Mouse (Mus musculus) thymus, adult 2 months (tissue): ENCODE measurements at regions not wholly inside any gene's neighbourhood (a gene's known extent, or its start where the extent isn't known, plus 50 kb on each side); places are given as distances from the start of the nearest gene placed in this dataset.

ENCODE experiments used
- CTCF ChIP-seq: fragments of 200-500 bp; IDR thresholded peaks from 2 replicates; pipeline ENCODE4 v1.5.1; 2012; ENCODE audit warnings: mild to moderate bottlenecking, control low read depth, low read length, moderate library complexity, borderline replicate concordance; ENCODE audit not compliant: control insufficient read depth, poor library complexity, insufficient read depth; ENCODE audit errors: extremely low read depth
- POLR2A ChIP-seq: fragments of 200-500 bp; IDR thresholded peaks from 2 replicates; pipeline ENCODE4 v1.6.1; 2012; ENCODE audit warnings: mild to moderate bottlenecking, low read length, control low read depth, moderate library complexity; ENCODE audit not compliant: control insufficient read depth, poor library complexity, insufficient read depth; ENCODE audit errors: extremely low read depth

DNA sequence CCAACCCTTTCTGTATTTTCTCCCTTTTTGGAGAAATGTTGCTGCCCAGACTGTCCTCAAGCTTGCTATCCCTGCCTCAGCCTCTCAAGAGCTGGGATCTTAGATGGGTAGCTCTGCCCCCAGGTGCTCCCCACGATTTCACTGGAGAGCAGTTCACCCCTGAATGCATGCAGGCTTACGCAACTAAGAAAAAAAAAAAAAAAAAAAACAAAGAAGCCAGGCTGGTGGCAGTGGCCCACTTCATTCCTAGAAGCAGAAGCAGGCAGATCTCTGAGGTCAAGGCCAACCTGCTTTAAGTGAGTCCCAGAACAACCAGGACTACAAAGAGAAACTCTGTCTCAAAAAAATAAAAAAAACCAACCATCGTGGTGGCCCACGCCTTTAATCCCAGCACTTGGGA is 51.2 kb upstream of the Fbxo11 start:
- TF ChIP-seq POLR2A (no peak), CTCF (no peak)
